In genomic region chr13:55190121-55190868, GRCm38 (mm10) we compare ENCODE assay signal across 1 mouse cellular context.
A peak's percentile ranks its signal among the peaks of the same experiment; 100 is the strongest.
TF ChIP-seq lines count a peak whose summit lies in the region.

No protein-coding gene starts in this region.

TF ChIP-seq in MEL, 35 proteins besides CTCF, POLR2A, EP300 and RAD21 (continued from another document):
- TF ChIP-seq POLR2AphosphoS5 (IDR thresholded peaks at IDR 0.05; ENCODE audit: borderline replicate concordance, low read depth, low read length), result peak; percentile 39; the same call in 1 of the 2 replicates
- peak; percentile 17; the same call in 1 of the 2 replicates for TF ChIP-seq MAFK (IDR thresholded peaks at IDR 0.05; ENCODE audit: borderline replicate concordance, low read depth, low read length)
- no peak for TF ChIP-seq SMC3 (IDR thresholded peaks at IDR 0.05; ENCODE audit: low read depth, low read length)
- TF ChIP-seq USF1 (IDR thresholded peaks at IDR 0.05; ENCODE audit: low read depth, low read length), result peak; percentile 98
- TF ChIP-seq ZKSCAN1 (IDR thresholded peaks at IDR 0.05; ENCODE audit: low read depth, low read length), result no peak
- peak; percentile 72; the same call in 1 of the 2 replicates for TF ChIP-seq TCF12 (IDR thresholded peaks at IDR 0.05; ENCODE audit: low read depth, low read length)
- TF ChIP-seq MEF2A (IDR thresholded peaks at IDR 0.05; ENCODE audit: extremely low read depth, insufficient replicate concordance, low read depth, low read length, poor library complexity, severe bottlenecking), result no peak; the same call in 1 of the 2 replicates
- TF ChIP-seq POLR2AphosphoS2 (IDR thresholded peaks at IDR 0.05; ENCODE audit: low read length), result peak; percentile 70
- peak; percentile 69; the same call in 1 of the 2 replicates for TF ChIP-seq TBP (IDR thresholded peaks at IDR 0.05; ENCODE audit: low read depth, low read length)
- TF ChIP-seq CHD1 (IDR thresholded peaks at IDR 0.05; ENCODE audit: low read depth, low read length), result no peak
